ENCODE assay signal across 9 mouse cellular contexts in the genomic region with DNA sequence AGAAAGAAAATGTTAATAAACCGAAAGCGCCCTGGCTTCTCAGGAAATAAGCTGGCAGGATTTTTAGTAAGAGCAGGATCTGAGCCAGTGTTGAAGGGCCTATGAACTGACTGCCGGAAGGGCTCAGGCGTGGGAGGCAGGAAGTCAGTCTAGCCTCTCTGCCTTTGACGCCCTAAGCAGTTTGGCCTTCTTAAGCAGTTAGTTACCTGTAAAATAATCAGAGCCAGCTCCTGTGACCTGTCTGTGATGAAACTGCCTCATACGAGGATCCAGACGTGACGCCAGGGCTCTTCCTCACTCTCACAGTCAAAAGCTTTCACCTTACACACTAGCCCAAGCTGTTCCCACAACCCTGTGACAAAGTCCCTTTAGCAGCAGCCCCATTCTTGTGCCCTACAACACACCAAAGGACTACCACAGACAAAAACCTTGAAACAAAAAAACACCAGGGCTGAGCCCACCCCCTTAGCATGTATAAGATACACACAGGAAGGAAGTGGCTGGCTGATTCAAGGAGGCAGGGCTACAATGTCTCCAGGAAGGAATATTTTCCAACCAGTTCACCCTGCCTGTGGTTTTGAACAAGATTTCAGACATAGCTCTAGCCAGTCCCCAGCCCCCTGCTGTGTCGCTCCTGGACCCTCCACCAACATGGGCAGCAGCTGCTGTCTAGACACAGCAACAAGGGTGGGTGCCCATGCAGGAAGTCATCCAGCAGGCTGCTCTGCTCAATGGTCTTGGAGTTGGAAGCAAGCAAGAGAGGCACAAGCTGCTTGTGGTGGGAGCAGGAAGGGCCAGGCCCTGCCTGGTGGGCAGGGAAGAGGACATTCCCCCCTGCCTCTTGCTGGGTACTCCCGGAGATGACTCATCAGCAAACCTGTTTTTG.
DNase-seq lines count a peak whose midpoint lies in the region; ATAC-seq and TF ChIP-seq lines count a peak whose summit lies in the region.
"Had no signal": no experiment of that assay in that cellular context is flagged by ENCODE, and none has a peak within 500 bp of the region (broad histone marks: within the 10 kb centered on the region; RNA-seq: fewer than 3 reads in every experiment).

No protein-coding gene starts in this region.

- 86% methylated on average over 10 of the region's 10 CpGs for WGBS in midbrain, embryonic 13.5 days
- WGBS in midbrain, embryonic 14.5 days: 88% methylated on average over 10 of the region's 10 CpGs
- WGBS in heart, adult 2 months: 46% methylated on average over 10 of the region's 10 CpGs
- WGBS in kidney, adult 2 months: 49% methylated on average over 10 of the region's 10 CpGs

- ATAC-seq in midbrain, embryonic 13.5 days: 0 out of 2 replicates have a peak, but pooled peaks have one; percentile 4
- no peak for ATAC-seq in midbrain, embryonic 14.5 days (ENCODE audit: low FRiP score, low TSS enrichment)
- peak; percentile 26; the same call in 1 of the 2 replicates for ATAC-seq in megakaryocyte, adult 5-6 weeks (ENCODE audit: poor library complexity, severe bottlenecking)

- peak; percentile 63; the same call in 1 of the 2 replicates for TF ChIP-seq EP300 in heart, adult 2 months (IDR thresholded peaks at IDR 0.05; ENCODE audit: insufficient read depth, low read depth, low read length)

- H3K4me3 ChIP-seq in midbrain, embryonic 13.5 days (replicated peaks): no peak overlapping the region
- H3K4me3 ChIP-seq in midbrain, embryonic 14.5 days (replicated peaks; ENCODE audit: low read depth, low read length): no peak overlapping the region
- no peak overlapping the region for H3K4me3 ChIP-seq in heart, adult 2 months
- no peak overlapping the region for H3K4me3 ChIP-seq in kidney, adult 2 months (ENCODE audit: insufficient read depth, low read depth, low read length)
- H3K4me3 ChIP-seq: neural tube, embryonic 12.5 days had no signal

- H3K9ac ChIP-seq in midbrain, embryonic 13.5 days (replicated peaks): no peak overlapping the region
- no peak overlapping the region for H3K9ac ChIP-seq in midbrain, embryonic 14.5 days (replicated peaks; ENCODE audit: low read length)
- no peak overlapping the region for H3K9ac ChIP-seq in heart, adult 2 months (ENCODE audit: low read depth, low read length)
- H3K9ac ChIP-seq: neural tube, embryonic 12.5 days had no signal

- H3K27me3 ChIP-seq in midbrain, embryonic 13.5 days: no peaks in the 10 kb centered on the region
- no peaks in the 10 kb centered on the region for H3K27me3 ChIP-seq in midbrain, embryonic 14.5 days (ENCODE audit: control insufficient read depth, insufficient read depth, low read length)
- H3K27me3 ChIP-seq in heart, adult 2 months (ENCODE audit: control insufficient read depth, insufficient read depth, low read length): no peaks in the 10 kb centered on the region
- H3K27me3 ChIP-seq in kidney, adult 2 months (replicated peaks; ENCODE audit: control insufficient read depth, insufficient read depth, low read length): no peaks in the 10 kb centered on the region
- H3K27me3 ChIP-seq: neural tube, embryonic 12.5 days had no signal

- no peak for TF ChIP-seq CTCF in heart, adult 2 months (IDR thresholded peaks at IDR 0.05)
- TF ChIP-seq CTCF in kidney, adult 2 months (conservative IDR thresholded peaks at IDR 0.05; ENCODE audit: insufficient read depth, insufficient read length, low read depth, low read length): no peak

- no peak overlapping the region for H3K27ac ChIP-seq in midbrain, embryonic 13.5 days
- no peak overlapping the region for H3K27ac ChIP-seq in midbrain, embryonic 14.5 days (replicated peaks; ENCODE audit: low read depth, low read length)
- H3K27ac ChIP-seq in heart, adult 2 months: peak overlapping the region; percentile 61
- peak overlapping the region; percentile 53 for H3K27ac ChIP-seq in kidney, adult 2 months (ENCODE audit: insufficient read depth, low read depth, low read length)
- H3K27ac ChIP-seq: neural tube, embryonic 12.5 days had no signal

- H3K36me3 ChIP-seq in midbrain, embryonic 13.5 days: no peaks in the 10 kb centered on the region
- no peaks in the 10 kb centered on the region for H3K36me3 ChIP-seq in midbrain, embryonic 14.5 days (ENCODE audit: control insufficient read depth, insufficient read depth, low read length)
- no peaks in the 10 kb centered on the region for H3K36me3 ChIP-seq in heart, adult 2 months (ENCODE audit: control insufficient read depth, insufficient read depth, low read length)
- no peaks in the 10 kb centered on the region for H3K36me3 ChIP-seq in kidney, adult 2 months (ENCODE audit: control insufficient read depth, insufficient read depth, low read length)
- H3K36me3 ChIP-seq: neural tube, embryonic 12.5 days had no signal

- DNase-seq in midbrain, embryonic 14.5 days: no peak
- peak; percentile 40 to 52 for DNase-seq in heart, adult 2 months
- peak; percentile 66 for DNase-seq in kidney, adult 2 months
- no peak for DNase-seq in MN1 (ENCODE audit: low spot score)
- DNase-seq in left cerebral cortex, adult 18-20 months (ENCODE audit: low spot score in 2 of 2): no peak
- DNase-seq in urinary bladder, postnatal 36 days (ENCODE audit: low spot score in 2 of 2): no peak

- H3K4me2 ChIP-seq in midbrain, embryonic 13.5 days (replicated peaks): no peak overlapping the region
- no peak overlapping the region for H3K4me2 ChIP-seq in midbrain, embryonic 14.5 days (ENCODE audit: low read length)
- H3K4me2 ChIP-seq: neural tube, embryonic 12.5 days had no signal

- H3K9me3 ChIP-seq in midbrain, embryonic 13.5 days: no peaks in the 10 kb centered on the region
- no peaks in the 10 kb centered on the region for H3K9me3 ChIP-seq in midbrain, embryonic 14.5 days (ENCODE audit: control insufficient read depth, low read length)
- H3K9me3 ChIP-seq: neural tube, embryonic 12.5 days had no signal

- H3K4me1 ChIP-seq in midbrain, embryonic 13.5 days (replicated peaks): no peaks in the 10 kb centered on the region
- H3K4me1 ChIP-seq in midbrain, embryonic 14.5 days (ENCODE audit: control insufficient read depth, insufficient read depth, low read length): no peaks in the 10 kb centered on the region
- peaks cover 8% of the 10 kb centered on the region for H3K4me1 ChIP-seq in heart, adult 2 months (ENCODE audit: control insufficient read depth, insufficient read depth, low read length)
- H3K4me1 ChIP-seq in kidney, adult 2 months (ENCODE audit: control insufficient read depth, insufficient read depth, low read length): no peaks in the 10 kb centered on the region; the same call in 1 of the 2 replicates
- H3K4me1 ChIP-seq: neural tube, embryonic 12.5 days had no signal

- intact Hi-C loops in heart, adult 2 months (cut with DNase I): loop anchor here (5.0 kb wide), 2 partner anchors 36 to 71 kb away; no protein-coding TSS in a partner anchor

- H3K79me2 ChIP-seq in heart, adult 2 months (replicated peaks; ENCODE audit: control insufficient read depth, insufficient read depth, low read length): no peaks in the 10 kb centered on the region

- no peak for TF ChIP-seq POLR2A in heart, adult 2 months (IDR thresholded peaks at IDR 0.05; ENCODE audit: insufficient read depth, low read depth, low read length)
- TF ChIP-seq POLR2A in kidney, adult 2 months (IDR thresholded peaks at IDR 0.05; ENCODE audit: low read depth, low read length): no peak

Comparison
In these comparisons a context has a peak if more than half of its experiments do, and no peak if none do; other contexts are left out.
1. H3K27ac ChIP-seq: peak in heart, adult 2 months (single experiment) and kidney, adult 2 months (single experiment); none in midbrain, embryonic 13.5 days (single experiment) and midbrain, embryonic 14.5 days (single experiment).
2. DNase-seq: peak in heart, adult 2 months (2 of 2) and kidney, adult 2 months (single experiment); none in midbrain, embryonic 14.5 days (single experiment), MN1 (single experiment), left cerebral cortex, adult 18-20 months (0 of 2) and urinary bladder, postnatal 36 days (0 of 2).